Mouse (Mus musculus) urinary bladder, postnatal 25 days (tissue): ENCODE results near the gene Gm27179.
"Not testable (repeated sequence)": the region's sequence is repeated elsewhere in the genome, so short reads cannot be mapped to it uniquely, and the experiment has no call there.

Experiments
- DNase-seq: peaks from one replicate; pipeline ENCODE4 v3.0.0; 2022; ENCODE audit warnings: low spot score

Gene Gm27179

DNA sequence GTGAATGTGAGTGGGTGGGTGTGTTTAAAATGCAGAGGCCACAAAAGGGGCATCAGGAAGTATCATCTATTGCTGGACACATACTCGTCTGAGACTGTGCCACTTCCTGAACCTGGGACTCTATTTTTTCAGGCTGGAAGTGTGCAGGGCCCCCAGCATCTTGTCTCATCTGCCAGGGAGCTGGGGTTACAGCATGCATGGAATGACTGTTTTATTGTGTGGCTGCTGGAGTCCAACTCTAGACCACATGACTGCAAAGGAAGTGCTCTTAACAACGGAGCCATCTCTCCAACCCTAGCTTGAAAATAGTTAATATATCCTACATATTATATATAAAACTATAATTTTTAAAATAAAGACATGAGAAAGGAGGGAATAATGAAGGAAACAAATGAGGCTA lies 39.0 kb downstream of the Gm27179 start:
- DNase-seq, result not testable (repeated sequence)

DNA sequence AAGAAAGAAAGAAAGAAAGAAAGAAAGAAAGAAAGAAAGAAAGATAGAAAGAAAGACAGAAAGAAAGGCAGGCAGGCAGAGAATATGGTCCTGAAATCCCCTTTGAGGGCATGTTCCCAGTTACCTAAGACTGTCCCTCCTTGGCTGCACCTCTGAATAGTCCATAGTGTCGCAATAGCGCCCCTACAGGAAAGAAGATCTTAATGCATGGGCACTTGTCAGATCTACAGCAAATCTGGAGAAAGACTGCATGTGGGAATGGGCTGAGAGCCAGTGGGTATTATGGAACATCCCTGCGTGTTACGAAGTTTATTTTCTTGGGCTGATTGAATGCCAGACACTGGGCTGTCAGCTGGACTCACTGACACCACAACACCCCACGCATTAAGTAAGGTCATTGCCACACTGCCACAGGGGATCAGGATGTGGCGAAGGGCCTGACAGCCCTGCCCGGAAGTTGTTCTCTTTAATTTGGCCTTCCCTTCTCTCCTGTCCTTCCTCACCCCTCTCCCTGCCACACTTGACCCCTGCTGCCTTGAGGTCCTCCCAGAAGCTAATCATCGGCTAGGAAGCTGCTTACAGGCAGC lies 42.1 kb downstream of the Gm27179 start:
- DNase-seq, result not testable (repeated sequence)

DNA sequence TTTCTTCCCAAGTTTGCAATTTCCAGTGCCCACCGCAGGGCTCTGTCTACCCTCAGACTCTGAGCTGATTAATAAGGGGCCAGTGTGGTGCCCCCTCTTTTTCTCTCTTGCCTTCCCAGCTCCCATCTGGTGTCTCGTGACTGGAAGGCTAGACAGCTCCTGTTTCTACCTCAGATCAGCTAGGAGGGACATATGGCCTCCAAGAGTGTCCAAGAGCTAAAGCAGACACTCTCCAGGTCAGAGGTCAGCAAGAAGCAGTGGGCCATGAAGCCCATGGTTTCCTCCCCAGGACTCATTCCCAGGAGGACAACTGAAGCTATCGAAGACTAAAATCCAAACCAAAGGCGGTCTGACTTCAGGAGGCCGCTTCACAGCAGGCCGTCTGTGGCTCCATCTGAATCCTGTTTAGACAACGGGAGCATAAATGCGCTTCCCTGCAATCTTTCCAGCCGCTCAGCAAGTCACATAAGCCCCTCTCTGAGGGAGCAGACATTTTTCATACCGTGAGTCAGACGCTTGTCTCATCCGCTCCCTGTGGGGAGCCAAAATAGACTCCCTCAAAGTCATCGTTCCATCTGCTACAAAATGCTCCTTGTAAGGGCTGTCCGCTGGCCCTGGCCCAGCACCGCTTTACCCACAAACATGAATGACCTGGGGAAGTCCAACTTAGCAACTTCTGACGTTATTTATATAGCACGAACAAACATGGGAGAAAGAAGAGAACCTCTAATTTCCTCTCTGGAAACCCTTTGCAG lies 44.6 kb downstream of the Gm27179 start:
- DNase-seq, result not testable (repeated sequence)

DNA sequence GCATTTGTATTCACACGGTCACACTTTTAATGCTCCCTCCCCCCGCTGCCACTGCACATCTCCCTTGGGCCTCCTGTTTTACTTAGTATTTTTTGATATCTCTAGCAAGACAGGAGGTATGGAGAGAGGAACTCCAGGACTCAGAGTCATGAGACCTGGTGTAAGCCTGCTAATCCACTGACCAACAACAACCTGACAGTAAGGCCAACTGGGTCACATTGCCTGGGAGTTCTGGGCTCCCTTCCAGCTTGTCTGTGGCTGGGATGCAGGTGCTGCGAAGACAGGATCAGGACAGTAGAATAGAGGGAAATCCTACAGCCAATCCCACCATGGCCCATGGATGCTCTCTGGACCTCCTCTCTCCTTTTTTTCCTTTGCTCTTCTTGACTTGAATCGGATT lies 47.9 kb downstream of the Gm27179 start:
- DNase-seq, result not testable (repeated sequence)
